Comparison of ENCODE assay signal across 7 mouse cellular contexts in the genomic region with DNA sequence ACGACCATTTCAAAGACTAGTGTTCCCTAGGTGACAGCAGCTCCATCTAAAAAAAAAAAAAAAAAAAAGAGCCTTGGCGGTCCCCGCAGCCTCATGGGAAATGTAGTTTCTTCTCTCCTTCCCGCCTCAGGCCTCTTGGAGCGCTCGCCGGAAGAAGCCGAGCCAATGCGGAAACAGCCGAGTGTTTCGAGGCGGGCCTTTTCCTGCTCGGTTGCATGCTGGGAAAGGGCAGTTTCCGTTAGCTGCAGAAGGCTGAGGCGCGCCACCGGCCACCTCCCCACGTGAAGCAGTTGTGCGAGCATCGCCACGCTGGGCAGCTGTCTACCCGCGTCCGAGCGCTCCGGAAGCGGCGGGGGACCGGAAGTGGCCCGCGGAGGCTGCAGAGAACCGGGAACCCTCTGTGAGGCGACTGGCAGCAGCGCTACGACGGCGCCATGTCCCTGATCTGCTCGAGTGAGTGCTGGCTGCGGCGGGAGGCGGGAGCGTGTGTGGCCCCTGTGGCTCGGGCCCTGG. TPM values are rescaled to one million over a fixed set of nuclear protein-coding genes. Genes with fewer than 3 reads are reported as not detected.
DNase-seq lines count a peak whose midpoint lies in the region; ATAC-seq lines count a peak whose summit lies in the region.

TSS of gene Prpf19 (plus strand) at position 216 of the 513 bp plus-strand sequence.

- peak within 1 kb of the TSS; percentile 87 for H3K4me3 ChIP-seq in embryonic facial prominence, embryonic 11.5 days (ENCODE audit: low read depth, low read length)
- peak within 1 kb of the TSS; percentile 93 for H3K4me3 ChIP-seq in limb, embryonic 11.5 days (ENCODE audit: low read depth, low read length)
- peak within 1 kb of the TSS; percentile 85 for H3K4me3 ChIP-seq in midbrain, embryonic 14.5 days (replicated peaks; ENCODE audit: low read depth, low read length)

- H3K27ac ChIP-seq in embryonic facial prominence, embryonic 11.5 days (replicated peaks; ENCODE audit: low read depth, low read length) = peak within 1 kb of the TSS; percentile 82
- H3K27ac ChIP-seq in limb, embryonic 11.5 days (replicated peaks; ENCODE audit: low read depth, low read length) = peak within 1 kb of the TSS; percentile 91
- H3K27ac ChIP-seq in midbrain, embryonic 14.5 days (replicated peaks; ENCODE audit: low read depth, low read length) = peak within 1 kb of the TSS; percentile 89

- whole genome bisulfite sequencing in embryonic facial prominence, embryonic 11.5 days = under 1% methylated on average over 43 of the region's 43 CpGs
- under 1% methylated on average over 43 of the region's 43 CpGs for WGBS in limb, embryonic 11.5 days
- under 1% methylated on average over 43 of the region's 43 CpGs for WGBS in midbrain, embryonic 14.5 days

- H3K9me3 ChIP-seq in embryonic facial prominence, embryonic 11.5 days (replicated peaks; ENCODE audit: control insufficient read depth, low read length) = no peaks in the 10 kb centered on the region
- H3K9me3 ChIP-seq in limb, embryonic 11.5 days (ENCODE audit: control insufficient read depth, low read length) = no peaks in the 10 kb centered on the region
- no peaks in the 10 kb centered on the region for H3K9me3 ChIP-seq in midbrain, embryonic 14.5 days (ENCODE audit: control insufficient read depth, low read length)

- no peaks in the 10 kb centered on the region for H3K4me1 ChIP-seq in embryonic facial prominence, embryonic 11.5 days (ENCODE audit: control insufficient read depth, insufficient read depth, low read length)
- 0 out of 2 replicates have a peak, but pooled peaks cover 6% of the 10 kb centered on the region for H3K4me1 ChIP-seq in limb, embryonic 11.5 days (ENCODE audit: control insufficient read depth, insufficient read depth, low read length)
- H3K4me1 ChIP-seq in midbrain, embryonic 14.5 days (ENCODE audit: control insufficient read depth, insufficient read depth, low read length) = peaks cover 12% of the 10 kb centered on the region

- H3K27me3 ChIP-seq in embryonic facial prominence, embryonic 11.5 days (ENCODE audit: control insufficient read depth, insufficient read depth, low read length) = no peaks in the 10 kb centered on the region
- H3K27me3 ChIP-seq in limb, embryonic 11.5 days (ENCODE audit: control insufficient read depth, insufficient read depth, low read length) = no peaks in the 10 kb centered on the region
- no peaks in the 10 kb centered on the region for H3K27me3 ChIP-seq in midbrain, embryonic 14.5 days (ENCODE audit: control insufficient read depth, insufficient read depth, low read length)

- H3K4me2 ChIP-seq in embryonic facial prominence, embryonic 11.5 days (ENCODE audit: low read depth, low read length) = peak within 1 kb of the TSS; percentile 68
- peak within 1 kb of the TSS; percentile 76 for H3K4me2 ChIP-seq in limb, embryonic 11.5 days (ENCODE audit: low read depth, severe bottlenecking)
- peak within 1 kb of the TSS; percentile 92 for H3K4me2 ChIP-seq in midbrain, embryonic 14.5 days (ENCODE audit: low read length)

- peak within 1 kb of the TSS; percentile 91 for H3K9ac ChIP-seq in embryonic facial prominence, embryonic 11.5 days (replicated peaks; ENCODE audit: low read length)
- H3K9ac ChIP-seq in limb, embryonic 11.5 days (ENCODE audit: low read length) = peak within 1 kb of the TSS; percentile 94
- peak within 1 kb of the TSS; percentile 85 for H3K9ac ChIP-seq in midbrain, embryonic 14.5 days (replicated peaks; ENCODE audit: low read length)

- peak; percentile 98 for DNase-seq in adrenal gland, postnatal 14 days
- peak; percentile 99 for DNase-seq in embryonic facial prominence, embryonic 11.5 days (ENCODE audit: low spot score)
- peak; percentile 99 for DNase-seq in heart, adult 11 months
- peak; percentile 98 for DNase-seq in kidney, adult 18-20 months
- peak; percentile 98 for DNase-seq in limb, embryonic 11.5 days (ENCODE audit: low spot score)
- DNase-seq in midbrain, embryonic 14.5 days = peak; percentile 99
- peak; percentile 92 to 93 for DNase-seq in spleen, adult 18-20 months

- no peaks in the 10 kb centered on the region; the same call in 1 of the 2 replicates for H3K36me3 ChIP-seq in embryonic facial prominence, embryonic 11.5 days (replicated peaks; ENCODE audit: control insufficient read depth, insufficient read depth, low read depth, low read length)
- peaks cover 10% of the 10 kb centered on the region for H3K36me3 ChIP-seq in limb, embryonic 11.5 days (ENCODE audit: control insufficient read depth, insufficient read depth, low read length)
- H3K36me3 ChIP-seq in midbrain, embryonic 14.5 days (ENCODE audit: control insufficient read depth, insufficient read depth, low read length) = peaks cover 24% of the 10 kb centered on the region

- peak; percentile 92 for ATAC-seq in embryonic facial prominence, embryonic 11.5 days (replicated peaks; ENCODE audit: insufficient number of reproducible peaks, low FRiP score, low TSS enrichment, low read depth)
- peak; percentile 88 for ATAC-seq in limb, embryonic 11.5 days (ENCODE audit: insufficient number of reproducible peaks, low FRiP score, low TSS enrichment, low read depth)
- ATAC-seq in midbrain, embryonic 14.5 days (ENCODE audit: low FRiP score, low TSS enrichment) = peak; percentile 96

RNA-seq across cellular contexts. Expression of gene Prpf19, which starts in this region (rescaled TPM):
- total RNA-seq in adrenal gland, postnatal 14 days (2021) = 125 and 126 TPM in 2 replicates
- 46.7 and 48.4 TPM in 2 replicates for polyA plus RNA-seq in embryonic facial prominence, embryonic 11.5 days (2014; fragmentation: Nextera tagmentation; extraction: Ambion mirVana)
- polyA plus RNA-seq in limb, embryonic 11.5 days (2014; fragmentation: Nextera tagmentation; extraction: Ambion mirVana) = 55.3 and 59.0 TPM in 2 replicates
- 39.2 and 69.0 TPM in 2 replicates for polyA plus RNA-seq in midbrain, embryonic 14.5 days (2014; fragmentation: Nextera tagmentation; extraction: Ambion mirVana)

Comparison
In these comparisons a context has a peak if more than half of its experiments do, and no peak if none do; other contexts are left out.
1. Peak in every context shown above with its lines: DNase-seq, ATAC-seq, H3K4me3 ChIP-seq and H3K27ac ChIP-seq.